Mouse (Mus musculus): ENCODE results near the gene Zfpm1.

- TF ChIP-seq GATA1 (IDR thresholded peaks at IDR 0.05; ENCODE audit: borderline replicate concordance, low read length) (no peak), FLI1 (IDR thresholded peaks at IDR 0.05; ENCODE audit: low read length) (no peak)
Measured at GRCm38 (mm10) chr8:122319045-122319707, 37.2 kb downstream of the Zfpm1 start.

Measured in megakaryocyte, embryonic 14.5 days (primary cell).